Mouse (Mus musculus) testis, adult 2 months (tissue): ENCODE measurements at regions not wholly inside any gene's neighbourhood (a gene's known extent, or its start where the extent isn't known, plus 50 kb on each side); places are given as distances from the start of the nearest gene placed in this dataset.

Experiments used
- CTCF ChIP-seq: fragments of 200-500 bp; IDR thresholded peaks from 2 replicates; pipeline ENCODE4 v1.5.1; 2012; ENCODE audit warnings: low read depth, mild to moderate bottlenecking, inconsistent platforms, low read length, moderate library complexity; ENCODE audit not compliant: control insufficient read depth, insufficient read depth, insufficient replicate concordance
- POLR2A ChIP-seq: fragments of 200-500 bp; IDR thresholded peaks from 2 replicates; pipeline ENCODE4 v1.6.1; 2012; ENCODE audit warnings: low read depth, mild to moderate bottlenecking, inconsistent platforms, low read length, moderate library complexity; ENCODE audit not compliant: control insufficient read depth

DNA sequence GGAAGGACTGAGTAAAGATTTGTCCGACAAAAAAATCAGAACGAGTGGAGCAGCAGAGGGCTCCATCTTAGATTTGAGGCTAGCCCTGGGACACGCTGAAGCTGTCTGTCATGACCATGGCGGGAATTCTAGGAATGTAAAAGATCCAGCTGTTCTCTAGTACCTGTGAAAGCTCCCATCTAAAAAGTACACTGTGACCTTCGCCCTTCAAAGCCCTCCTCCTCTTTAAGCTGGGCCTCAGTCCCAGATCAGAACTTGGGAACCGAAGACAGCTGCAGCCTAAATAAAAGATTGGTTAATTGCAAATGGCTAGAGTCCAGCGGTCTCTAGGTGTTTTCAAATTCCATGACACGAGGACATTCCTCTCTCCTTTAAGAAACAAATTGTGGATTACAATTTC, 195.6 kb downstream of the Parm1 start:
- TF ChIP-seq POLR2A = no peak
- no peak for TF ChIP-seq CTCF
